Mouse (Mus musculus): ENCODE data around the gene Chd4.

GRCm38 (mm10) chr6:125148251-125148925 lies 52.6 kb downstream of the Chd4 start:
- no peak for TF ChIP-seq CTCF (IDR thresholded peaks at IDR 0.05; ENCODE audit: low read depth, low read length)
- TF ChIP-seq POLR2A (IDR thresholded peaks at IDR 0.05; ENCODE audit: extremely low read depth, insufficient read depth, low read length) = no peak
